Mouse (Mus musculus) myocyte (in vitro differentiated cells): ENCODE measurements around the gene Rgs11.

Experiments
- E2F4 ChIP-seq: IDR thresholded peaks from one replicate; pipeline ENCODE4 v1.6.1; 2011; ENCODE audit warnings: mild to moderate bottlenecking, control low read depth, moderate library complexity; ENCODE audit not compliant: insufficient read depth
- MAX ChIP-seq: IDR thresholded peaks from one replicate; pipeline ENCODE4 v1.6.1; 2011; ENCODE audit warnings: low read depth, mild to moderate bottlenecking, control low read depth
- MYOD1 ChIP-seq, 3 experiments: IDR thresholded peaks; one replicate each; pipeline ENCODE4 v1.6.1; 2011; ENCODE audit warnings: control low read depth in 2 of 3, low read depth in 2 of 3, mild to moderate bottlenecking in 2 of 3, moderate library complexity in 1 of 3; ENCODE audit not compliant: insufficient read length in 2 of 3, control insufficient read depth in 1 of 3
- MYOG ChIP-seq, 3 experiments: IDR thresholded peaks; one replicate each; pipeline ENCODE4 v1.6.1; 2011; ENCODE audit warnings: control low read depth in 2 of 3, low read depth in 2 of 3, mild to moderate bottlenecking in 2 of 3; ENCODE audit not compliant: insufficient read length in 2 of 3, control insufficient read depth in 1 of 3, insufficient read depth in 1 of 3
- POLR2A ChIP-seq: IDR thresholded peaks from one replicate; pipeline ENCODE4 v1.6.1; 2011; ENCODE audit warnings: low read depth, mild to moderate bottlenecking, control low read depth, moderate library complexity; ENCODE audit not compliant: insufficient read length
- POLR2AphosphoS2 ChIP-seq: IDR thresholded peaks from one replicate; pipeline ENCODE4 v1.6.1; 2011; ENCODE audit warnings: low read depth, control low read depth; ENCODE audit not compliant: insufficient read length
- REST ChIP-seq: IDR thresholded peaks from one replicate; pipeline ENCODE4 v1.6.1; 2011; ENCODE audit warnings: mild to moderate bottlenecking, control low read depth, moderate library complexity; ENCODE audit not compliant: insufficient read depth, insufficient read length
- SRF ChIP-seq: IDR thresholded peaks from one replicate; pipeline ENCODE4 v1.6.1; 2011; ENCODE audit warnings: low read depth; ENCODE audit not compliant: control insufficient read depth, insufficient read length
- TCF12 ChIP-seq: IDR thresholded peaks from one replicate; pipeline ENCODE4 v1.6.1; 2011; ENCODE audit warnings: mild to moderate bottlenecking, control low read depth; ENCODE audit not compliant: poor library complexity, insufficient read depth, severe bottlenecking
- USF1 ChIP-seq: IDR thresholded peaks from one replicate; pipeline ENCODE4 v1.6.1; 2011; ENCODE audit warnings: low read depth, mild to moderate bottlenecking, control low read depth, moderate library complexity

DNA sequence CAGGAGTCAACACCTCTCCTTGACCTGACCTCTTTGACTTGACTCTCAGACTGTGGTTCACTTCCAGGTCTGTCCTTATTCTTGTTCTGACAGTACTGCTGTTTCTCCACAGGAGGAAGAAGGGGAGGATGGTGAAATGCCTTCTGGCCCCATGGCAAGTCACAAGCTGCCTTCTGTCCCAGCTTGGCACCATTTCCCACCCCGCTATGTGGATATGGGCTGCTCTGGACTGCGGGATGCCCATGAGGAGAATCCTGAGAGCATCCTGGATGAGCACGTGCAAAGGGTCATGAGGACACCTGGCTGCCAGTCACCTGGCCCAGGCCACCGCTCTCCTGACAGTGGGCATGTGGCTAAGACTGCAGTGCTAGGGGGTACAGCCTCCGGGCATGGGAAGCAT, 15.2 kb upstream of the Rgs11 start:
- no peak for TF ChIP-seq USF1
- TF ChIP-seq POLR2A: no peak
- no peak for TF ChIP-seq MAX
- TF ChIP-seq E2F4: no peak
- no peak for TF ChIP-seq POLR2AphosphoS2
- TF ChIP-seq REST: no peak
- TF ChIP-seq TCF12: no peak
- TF ChIP-seq MYOG (IDR thresholded peaks at IDR 0.05; ENCODE audit: control insufficient read depth in 1 of 3, insufficient read depth in 1 of 3, insufficient read length in 2 of 3, low read depth in 2 of 3): no peak
- TF ChIP-seq MYOD1 (IDR thresholded peaks at IDR 0.05; ENCODE audit: control insufficient read depth in 1 of 3, insufficient read length in 2 of 3, low read depth in 2 of 3): no peak
- no peak for TF ChIP-seq SRF
